Mouse (Mus musculus): Measurements from ENCODE around the gene Setd1a. TPM values are rescaled to one million over a fixed set of nuclear protein-coding genes. Genes with fewer than 3 reads are reported as not detected.
"Not testable (repeated sequence)": the region's sequence is repeated elsewhere in the genome, so short reads cannot be mapped to it uniquely, and the experiment has no call there.

Setd1a gene
- total RNA-seq, 2 experiments from 2014 or later = 63.9 to 64.9 TPM

GRCm38 (mm10) chr7:127765756-127766155 lies 10.7 kb upstream of the Setd1a start:
- no peak for DNase-seq (ENCODE audit: low spot score in 2 of 2)

GRCm38 (mm10) chr7:127766851-127767609 lies 9.4 kb upstream of the Setd1a start:
- DNase-seq (ENCODE audit: low spot score in 2 of 2) = no peak

GRCm38 (mm10) chr7:127767671-127768345 lies 8.7 kb upstream of the Setd1a start:
- no peak for DNase-seq (ENCODE audit: low spot score in 2 of 2)

GRCm38 (mm10) chr7:127768346-127768996 lies 8.0 kb upstream of the Setd1a start:
- no peak for DNase-seq (ENCODE audit: low spot score in 2 of 2)

- DNase-seq (ENCODE audit: low spot score in 2 of 2) = peak; percentile 83 to 89
Measured at GRCm38 (mm10) chr7:127768997-127769593, 7.4 kb upstream of the Setd1a start.

- DNase-seq (ENCODE audit: low spot score in 2 of 2) = peak; percentile 70 to 79
Measured at GRCm38 (mm10) chr7:127769651-127770038, 6.8 kb upstream of the Setd1a start, which contains the start of gene Orai3. Gene Orai3, plus strand, starts transcription at chr7:127769815.

GRCm38 (mm10) chr7:127770039-127770905 lies 6.2 kb upstream of the Setd1a start:
- no peak for DNase-seq (ENCODE audit: low spot score in 2 of 2)

GRCm38 (mm10) chr7:127771262-127771661 lies 5.2 kb upstream of the Setd1a start:
- DNase-seq (ENCODE audit: low spot score in 2 of 2) = no peak

- no peak for DNase-seq (ENCODE audit: low spot score in 2 of 2)
Measured at GRCm38 (mm10) chr7:127772080-127772479, 4.4 kb upstream of the Setd1a start.

GRCm38 (mm10) chr7:127772557-127772956 lies 3.9 kb upstream of the Setd1a start:
- no peak for DNase-seq (ENCODE audit: low spot score in 2 of 2)

- DNase-seq (ENCODE audit: low spot score in 2 of 2) = peak in 1 of 2 experiments; percentile 50
Measured at GRCm38 (mm10) chr7:127773664-127774384, 2.6 kb upstream of the Setd1a start.

- DNase-seq (ENCODE audit: low spot score in 2 of 2) = not testable (repeated sequence)
Measured at GRCm38 (mm10) chr7:127775837-127776236, 633 bp upstream of the Setd1a start.

GRCm38 (mm10) chr7:127776878-127777473 lies 506 bp downstream of the Setd1a start:
- DNase-seq (ENCODE audit: low spot score in 2 of 2) = peak; percentile 86 to 95

- peak in 1 of 2 experiments; percentile 64 for DNase-seq (ENCODE audit: low spot score in 2 of 2)
Measured at GRCm38 (mm10) chr7:127777474-127778266, 1.2 kb downstream of the Setd1a start.

- no peak for DNase-seq (ENCODE audit: low spot score in 2 of 2)
Measured at GRCm38 (mm10) chr7:127778350-127778749, 1.9 kb downstream of the Setd1a start.

GRCm38 (mm10) chr7:127785308-127785707 lies 8.8 kb downstream of the Setd1a start, which contains the start of gene Gm49388:
Gene Gm49388, plus strand, starts transcription at chr7:127785608.
- no peak for DNase-seq (ENCODE audit: low spot score in 2 of 2)

GRCm38 (mm10) chr7:127797076-127797845 lies 20.8 kb downstream of the Setd1a start:
- DNase-seq (ENCODE audit: low spot score in 2 of 2) = no peak

- DNase-seq (ENCODE audit: low spot score in 2 of 2) = no peak
Measured at GRCm38 (mm10) chr7:127798591-127798990, 22.1 kb downstream of the Setd1a start.

All from adrenal gland, postnatal 4 days (tissue).